Mouse (Mus musculus) forelimb bud, embryonic 11.5 days (tissue): Measurements from ENCODE around the gene Efhd2.

Experiments
- DNase-seq: peaks from one replicate; pipeline ENCODE4 v3.0.0-alpha.2; 2012; ENCODE audit warnings: low read depth, low spot score

Efhd2 gene

GRCm38 (mm10) chr4:141809850-141810464 lies 64.8 kb downstream of the Efhd2 start:
- DNase-seq, result peak; percentile 51
